Mouse (Mus musculus) embryonic fibroblast, embryonic 13.5 days (primary cell): ENCODE results near the gene Lingo1.

Experiments used
- CTCF ChIP-seq: IDR thresholded peaks from 2 replicates; pipeline ENCODE4 v1.5.1; 2011; ENCODE audit warnings: mild to moderate bottlenecking, control low read depth, low read length, moderate library complexity, borderline replicate concordance; ENCODE audit not compliant: insufficient read depth
- POLR2A ChIP-seq: IDR thresholded peaks from 2 replicates; pipeline ENCODE4 v1.6.1; 2011; ENCODE audit warnings: low read depth, mild to moderate bottlenecking, control low read depth, low read length, moderate library complexity

DNA sequence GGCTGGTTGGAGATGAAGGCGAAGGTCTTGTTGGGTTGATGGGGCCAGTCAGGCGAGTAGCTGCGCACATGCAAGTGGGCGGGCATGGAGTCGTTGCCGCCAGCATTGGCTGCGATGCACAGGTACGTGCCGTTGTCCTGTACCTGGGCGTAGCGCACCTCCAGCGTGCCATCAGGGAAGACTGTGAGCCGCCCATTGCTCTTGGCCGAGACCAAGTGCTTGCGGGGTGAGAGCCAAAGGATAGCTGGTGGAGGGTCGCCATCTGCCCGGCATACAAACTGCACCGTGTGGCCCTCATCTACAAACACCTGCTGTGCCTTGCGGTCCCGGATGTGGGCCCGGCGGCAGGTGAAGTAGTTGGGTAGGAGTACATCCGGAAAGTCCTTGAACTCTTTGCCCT is 176.6 kb downstream of the Lingo1 start:
- TF ChIP-seq CTCF: no peak
- no peak for TF ChIP-seq POLR2A
